Comparison of ENCODE assay signal across 10 mouse cellular contexts in the genomic region with DNA sequence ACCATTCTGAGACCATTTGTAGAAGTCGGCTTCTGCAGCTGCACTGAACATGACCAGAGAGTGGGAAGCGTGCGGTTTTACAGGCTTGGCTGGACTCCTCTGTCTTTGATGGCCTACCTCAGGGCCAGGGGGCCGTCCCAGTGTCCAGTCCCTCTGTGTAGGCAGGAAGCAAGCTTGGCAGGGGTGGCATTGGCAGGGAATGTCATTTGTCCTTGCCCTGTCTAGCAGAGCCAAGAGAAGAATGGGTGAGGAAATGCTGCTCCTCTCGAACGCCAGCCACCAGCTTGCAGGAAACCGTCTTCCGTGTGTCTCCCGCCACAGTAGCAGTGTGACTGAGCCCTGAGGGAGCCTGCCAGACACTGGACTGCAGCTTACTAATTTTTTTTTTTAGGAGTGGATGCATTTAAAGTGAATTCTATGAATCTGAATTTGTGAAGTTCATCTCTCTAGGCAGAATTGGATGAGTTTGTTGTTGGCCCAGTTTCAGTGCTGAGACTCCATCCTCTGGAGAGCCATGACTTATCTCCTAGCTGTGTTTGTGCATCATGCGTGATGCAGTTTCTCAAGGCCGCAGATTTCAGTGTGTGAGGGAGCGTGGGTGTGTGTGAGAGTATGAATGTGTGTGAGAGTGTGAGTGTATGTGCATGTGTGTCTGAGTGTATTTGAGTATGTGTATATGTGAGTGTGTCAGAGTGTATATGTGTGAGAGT. TPM values are rescaled to one million over a fixed set of nuclear protein-coding genes. Genes with fewer than 3 reads are reported as not detected.
DNase-seq lines count a peak whose midpoint lies in the region; ATAC-seq lines count a peak whose summit lies in the region.
"Had no signal": no experiment of that assay in that cellular context is flagged by ENCODE, and none has a peak within 500 bp of the region (broad histone marks: within the 10 kb centered on the region; RNA-seq: fewer than 3 reads in every experiment).

No protein-coding gene starts in this region.

- H3K36me3 ChIP-seq in heart, embryonic 13.5 days: peaks cover 6% of the 10 kb centered on the region
- no peaks in the 10 kb centered on the region for H3K36me3 ChIP-seq in kidney, embryonic 14.5 days (ENCODE audit: control insufficient read depth, insufficient read depth, low read length)

- peak overlapping the region; percentile 48 for H3K27ac ChIP-seq in heart, embryonic 13.5 days (replicated peaks)
- H3K27ac ChIP-seq in kidney, embryonic 14.5 days (ENCODE audit: low read depth, low read length): no peak overlapping the region
- H3K27ac ChIP-seq: neural tube, embryonic 12.5 days; stomach, postnatal 0 days had no signal

- H3K27me3 ChIP-seq in heart, embryonic 13.5 days (replicated peaks): no peaks in the 10 kb centered on the region
- no peaks in the 10 kb centered on the region for H3K27me3 ChIP-seq in kidney, embryonic 14.5 days (ENCODE audit: control insufficient read depth, insufficient read depth, low read length)
- H3K27me3 ChIP-seq: neural tube, embryonic 12.5 days had no signal

- WGBS in heart, embryonic 13.5 days: 69% methylated on average over 12 of the region's 12 CpGs
- WGBS in kidney, embryonic 14.5 days: 67% methylated on average over 12 of the region's 12 CpGs

- no peaks in the 10 kb centered on the region for H3K9me3 ChIP-seq in heart, embryonic 13.5 days
- H3K9me3 ChIP-seq in kidney, embryonic 14.5 days (ENCODE audit: control insufficient read depth, low read length): no peaks in the 10 kb centered on the region
- H3K9me3 ChIP-seq: neural tube, embryonic 12.5 days had no signal

- H3K4me3 ChIP-seq in heart, embryonic 13.5 days: no peak overlapping the region
- no peak overlapping the region for H3K4me3 ChIP-seq in kidney, embryonic 14.5 days (ENCODE audit: low read length)
- H3K4me3 ChIP-seq: neural tube, embryonic 12.5 days had no signal

- peaks cover 10% of the 10 kb centered on the region for H3K4me1 ChIP-seq in heart, embryonic 13.5 days
- no peaks in the 10 kb centered on the region for H3K4me1 ChIP-seq in kidney, embryonic 14.5 days (ENCODE audit: control insufficient read depth, insufficient read depth, low read length)
- H3K4me1 ChIP-seq: neural tube, embryonic 12.5 days had no signal

- H3K9ac ChIP-seq in heart, embryonic 13.5 days: no peak overlapping the region
- no peak overlapping the region for H3K9ac ChIP-seq in kidney, embryonic 14.5 days (ENCODE audit: low read depth, low read length)
- H3K9ac ChIP-seq: neural tube, embryonic 12.5 days had no signal

- no peak for DNase-seq in heart, adult 8-10 months (ENCODE audit: low spot score)
- peak; percentile 50 for DNase-seq in 416B (ENCODE audit: low read depth)
- peak; percentile 77 for DNase-seq in cerebellum, adult 11-12 months
- no peak for DNase-seq in T-cell, adult 2 months (ENCODE audit: low spot score)
- DNase-seq in spleen, adult 18-20 months: no peak
- no peak for DNase-seq in MN1 (ENCODE audit: low spot score)

- ATAC-seq in heart, embryonic 13.5 days (ENCODE audit: extremely low read depth, insufficient number of reproducible peaks, low FRiP score, low TSS enrichment): no peak
- ATAC-seq in kidney, embryonic 14.5 days (ENCODE audit: low FRiP score, low TSS enrichment): peak; percentile 43; the same call in 1 of the 2 replicates

- no peak overlapping the region for H3K4me2 ChIP-seq in heart, embryonic 13.5 days
- H3K4me2 ChIP-seq in kidney, embryonic 14.5 days (replicated peaks; ENCODE audit: low read depth, low read length): no peak overlapping the region
- H3K4me2 ChIP-seq: neural tube, embryonic 12.5 days had no signal

RNA-seq across cellular contexts. Expression of a gene that starts 12.8 kb away (rescaled TPM):
- 3.7 and 3.8 TPM in 2 replicates for polyA plus RNA-seq in heart, embryonic 13.5 days (2015; fragmentation: Nextera tagmentation; extraction: Ambion mirVana)
- 1 to 10 TPM; 3.9 to 5.6 (median 4.2) TPM for total RNA-seq in heart, adult 8-10 months (2022)
- polyA plus RNA-seq in kidney, embryonic 14.5 days (2014; fragmentation: Nextera tagmentation; extraction: Ambion mirVana): 8.0 and 12.1 TPM in 2 replicates

Comparison
In these comparisons a context has a peak if more than half of its experiments do, and no peak if none do; other contexts are left out.
1. DNase-seq: peak in 416B (single experiment) and cerebellum, adult 11-12 months (single experiment); none in heart, adult 8-10 months (single experiment), T-cell, adult 2 months (single experiment), spleen, adult 18-20 months (0 of 2) and MN1 (single experiment).